Mouse (Mus musculus) testis, adult 2 months (tissue): ENCODE measurements around the gene Gm2a. TPM values are rescaled to one million over a fixed set of nuclear protein-coding genes. Genes with fewer than 3 reads are reported as not detected.

ENCODE experiments used
- H3K27ac ChIP-seq: fragments of 200-500 bp; 2 replicates; pipeline ENCODE4 v1.5.1; 2012; ENCODE audit warnings: low read depth, low read length; ENCODE audit not compliant: control insufficient read depth, insufficient read depth
- H3K27me3 ChIP-seq: fragments of 200-500 bp; 2 replicates; pipeline ENCODE4 v1.6.1; 2012; ENCODE audit warnings: mild to moderate bottlenecking, low read length, moderate library complexity; ENCODE audit not compliant: control insufficient read depth, insufficient read depth
- H3K36me3 ChIP-seq: fragments of 200-500 bp; 2 replicates; pipeline ENCODE4 v1.6.1; 2012; ENCODE audit warnings: mild to moderate bottlenecking, low read length; ENCODE audit not compliant: control insufficient read depth, insufficient read depth
- H3K4me1 ChIP-seq: fragments of 200-500 bp; 2 replicates; pipeline ENCODE4 v1.6.1; 2012; ENCODE audit warnings: low read length; ENCODE audit not compliant: control insufficient read depth, insufficient read depth
- H3K4me3 ChIP-seq: fragments of 200-500 bp; 2 replicates; pipeline ENCODE4 v1.5.1; 2012; ENCODE audit warnings: low read depth, mild to moderate bottlenecking, low read length, moderate library complexity, mixed read lengths; ENCODE audit not compliant: control insufficient read depth
- CTCF ChIP-seq: fragments of 200-500 bp; IDR thresholded peaks from 2 replicates; pipeline ENCODE4 v1.5.1; 2012; ENCODE audit warnings: low read depth, mild to moderate bottlenecking, inconsistent platforms, low read length, moderate library complexity; ENCODE audit not compliant: control insufficient read depth, insufficient read depth, insufficient replicate concordance
- POLR2A ChIP-seq: fragments of 200-500 bp; IDR thresholded peaks from 2 replicates; pipeline ENCODE4 v1.6.1; 2012; ENCODE audit warnings: low read depth, mild to moderate bottlenecking, inconsistent platforms, low read length, moderate library complexity; ENCODE audit not compliant: control insufficient read depth
- polyA plus RNA-seq: library from polyadenylated mRNA; depleted of rRNA; stranded (reverse); fragments of >200 nt; gene quantifications from 2 replicates; pipeline ENCODE4 v1.2.3, GENCODE M21; 2012

Gm2a gene
- polyA plus RNA-seq, 1 experiment = 137 TPM

- TF ChIP-seq POLR2A (no peak), CTCF (no peak)
- H3K4me1 ChIP-seq = peaks cover 6% of the 10 kb centered on the region
- no peak overlapping the region for H3K4me3 ChIP-seq
- no peaks in the 10 kb centered on the region for H3K36me3 ChIP-seq
- H3K27ac ChIP-seq = no peak overlapping the region
- no peaks in the 10 kb centered on the region for H3K27me3 ChIP-seq
These were observed 35.3 kb downstream of the Gm2a start for GRCm38 (mm10) chr11:55133204-55133603.

- H3K4me3 ChIP-seq = no peak overlapping the region
- H3K36me3 ChIP-seq = no peaks in the 10 kb centered on the region
- H3K27ac ChIP-seq = no peak overlapping the region
- TF ChIP-seq CTCF (no peak), POLR2A (no peak)
- H3K27me3 ChIP-seq = no peaks in the 10 kb centered on the region
- peaks cover 6% of the 10 kb centered on the region for H3K4me1 ChIP-seq
These were observed 36.5 kb downstream of the Gm2a start for GRCm38 (mm10) chr11:55134407-55134806.

GRCm38 (mm10) chr11:55134871-55135270 is 37.0 kb downstream of the Gm2a start:
- no peaks in the 10 kb centered on the region for H3K27me3 ChIP-seq
- peaks cover 6% of the 10 kb centered on the region for H3K4me1 ChIP-seq
- no peak for TF ChIP-seq CTCF
- TF ChIP-seq POLR2A = no peak
- no peak overlapping the region for H3K4me3 ChIP-seq
- H3K36me3 ChIP-seq = no peaks in the 10 kb centered on the region
- H3K27ac ChIP-seq = no peak overlapping the region

- Histone ChIP-seq H3K4me3 (no peak overlapping the region), H3K27me3 (no peaks in the 10 kb centered on the region), H3K36me3 (no peaks in the 10 kb centered on the region), H3K27ac (no peak overlapping the region), H3K4me1 (no peaks in the 10 kb centered on the region)
- no peak for TF ChIP-seq POLR2A
- no peak for TF ChIP-seq CTCF
These were observed 39.0 kb downstream of the Gm2a start for GRCm38 (mm10) chr11:55136770-55137547.

GRCm38 (mm10) chr11:55137646-55138045 is 39.7 kb downstream of the Gm2a start:
- H3K4me3 ChIP-seq = no peak overlapping the region

GRCm38 (mm10) chr11:55141502-55141901 is 43.6 kb downstream of the Gm2a start:
- Histone ChIP-seq H3K27me3 (no peaks in the 10 kb centered on the region), H3K4me1 (no peaks in the 10 kb centered on the region), H3K36me3 (no peaks in the 10 kb centered on the region), H3K27ac (no peak overlapping the region), H3K4me3 (no peak overlapping the region)
- TF ChIP-seq POLR2A (no peak), CTCF (no peak)

More at GRCm38 (mm10) chr11:55137646-55138045, 39.7 kb downstream of the Gm2a start:
- no peaks in the 10 kb centered on the region for H3K4me1 ChIP-seq
- TF ChIP-seq CTCF = no peak
- no peak for TF ChIP-seq POLR2A
- no peak overlapping the region for H3K27ac ChIP-seq
- H3K27me3 ChIP-seq = no peaks in the 10 kb centered on the region
- no peaks in the 10 kb centered on the region for H3K36me3 ChIP-seq

- no peaks in the 10 kb centered on the region for H3K36me3 ChIP-seq
- no peak for TF ChIP-seq CTCF
- no peak for TF ChIP-seq POLR2A
- H3K4me1 ChIP-seq = no peaks in the 10 kb centered on the region
These were observed 46.1 kb downstream of the Gm2a start for GRCm38 (mm10) chr11:55144011-55144410.

GRCm38 (mm10) chr11:55146855-55147254 is 48.9 kb downstream of the Gm2a start:
- no peak overlapping the region for H3K27ac ChIP-seq
- TF ChIP-seq POLR2A (no peak), CTCF (no peak)
- H3K4me1 ChIP-seq = peaks cover 2% of the 10 kb centered on the region; the same call in 1 of the 2 replicates
- H3K36me3 ChIP-seq = no peaks in the 10 kb centered on the region
- H3K27me3 ChIP-seq = no peaks in the 10 kb centered on the region
- H3K4me3 ChIP-seq = no peak overlapping the region

More at GRCm38 (mm10) chr11:55144011-55144410, 46.1 kb downstream of the Gm2a start:
- Histone ChIP-seq H3K27me3 (no peaks in the 10 kb centered on the region), H3K27ac (no peak overlapping the region), H3K4me3 (no peak overlapping the region)
